Mouse (Mus musculus): Measurements from ENCODE around the gene Rps29. TPM values are rescaled to one million over a fixed set of nuclear protein-coding genes. Genes with fewer than 3 reads are reported as not detected.

The Rps29 gene
- polyA plus RNA-seq, 1 experiment from 2014 or later = 1,783 TPM

DNA sequence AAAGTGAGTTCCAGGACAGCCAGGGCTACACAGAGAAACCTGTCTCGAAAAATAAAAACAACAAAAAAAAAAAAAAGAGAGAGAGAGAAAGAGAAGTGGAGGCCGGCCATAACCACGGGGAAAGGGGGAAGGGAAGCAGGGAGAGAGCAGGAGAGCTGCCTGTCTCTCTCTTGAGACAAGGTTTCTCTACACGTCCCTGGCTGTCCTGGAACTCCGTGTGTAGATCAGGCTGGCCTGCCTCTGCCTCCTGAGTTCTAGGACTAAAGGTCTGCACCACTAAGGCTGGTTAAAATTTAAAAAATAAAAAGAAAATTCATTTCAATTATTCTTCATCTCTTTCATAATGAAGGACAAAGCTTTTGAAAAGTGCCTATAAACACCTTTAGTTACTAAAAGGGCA, 32.4 kb upstream of the Rps29 start:
- H3K4me1 ChIP-seq = peaks cover 22% of the 10 kb centered on the region
- H3K27me3 ChIP-seq = no peaks in the 10 kb centered on the region
- H3K4me2 ChIP-seq = no peak overlapping the region
- no peak overlapping the region for H3K9ac ChIP-seq
- no peak overlapping the region for H3K27ac ChIP-seq
- WGBS = 92% methylated on average over 5 of the region's 5 CpGs
- H3K4me3 ChIP-seq = no peak overlapping the region
- H3K9me3 ChIP-seq (replicated peaks) = no peaks in the 10 kb centered on the region
- peaks cover 33% of the 10 kb centered on the region for H3K36me3 ChIP-seq (ENCODE audit: poor library complexity, severe bottlenecking)
- no peak for ATAC-seq

DNA sequence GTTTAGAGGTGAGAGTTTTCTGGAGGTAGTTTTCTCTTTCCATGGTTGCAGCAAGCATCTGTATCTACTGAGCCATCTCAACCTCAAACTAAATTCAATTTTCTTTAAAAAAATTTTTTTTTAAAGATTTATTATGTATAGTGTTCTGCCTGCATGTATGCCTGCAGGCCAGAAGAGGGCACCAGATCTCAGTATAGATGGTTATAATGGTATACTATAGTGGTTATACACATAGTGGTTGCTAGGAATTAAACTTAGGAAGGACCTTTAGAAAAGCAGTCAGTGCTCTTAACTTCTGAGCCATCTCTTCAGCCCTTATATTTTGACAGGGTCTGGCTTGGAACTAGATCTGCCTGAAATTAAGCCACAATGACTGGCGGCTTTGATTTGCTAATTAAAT, 31.5 kb upstream of the Rps29 start:
- Histone ChIP-seq H3K4me2 (no peak overlapping the region), H3K4me3 (no peak overlapping the region), H3K36me3 (ENCODE audit: poor library complexity, severe bottlenecking) (peaks cover 33% of the 10 kb centered on the region), H3K9me3 (replicated peaks) (no peaks in the 10 kb centered on the region), H3K9ac (no peak overlapping the region), H3K27me3 (no peaks in the 10 kb centered on the region), H3K4me1 (peaks cover 17% of the 10 kb centered on the region), H3K27ac (no peak overlapping the region)
- 93% methylated on average over 1 of the region's 1 CpGs for WGBS
- no peak for ATAC-seq

- Histone ChIP-seq H3K9me3 (replicated peaks) (no peaks in the 10 kb centered on the region), H3K4me1 (peaks cover 18% of the 10 kb centered on the region), H3K27ac (no peak overlapping the region), H3K36me3 (ENCODE audit: poor library complexity, severe bottlenecking) (peaks cover 33% of the 10 kb centered on the region), H3K4me3 (no peak overlapping the region), H3K9ac (no peak overlapping the region), H3K4me2 (no peak overlapping the region), H3K27me3 (no peaks in the 10 kb centered on the region)
- WGBS = 96% methylated on average over 9 of the region's 9 CpGs
- ATAC-seq = no peak
Observed at GRCm38 (mm10) chr12:69190074-69190473, 31.1 kb upstream of the Rps29 start.

DNA sequence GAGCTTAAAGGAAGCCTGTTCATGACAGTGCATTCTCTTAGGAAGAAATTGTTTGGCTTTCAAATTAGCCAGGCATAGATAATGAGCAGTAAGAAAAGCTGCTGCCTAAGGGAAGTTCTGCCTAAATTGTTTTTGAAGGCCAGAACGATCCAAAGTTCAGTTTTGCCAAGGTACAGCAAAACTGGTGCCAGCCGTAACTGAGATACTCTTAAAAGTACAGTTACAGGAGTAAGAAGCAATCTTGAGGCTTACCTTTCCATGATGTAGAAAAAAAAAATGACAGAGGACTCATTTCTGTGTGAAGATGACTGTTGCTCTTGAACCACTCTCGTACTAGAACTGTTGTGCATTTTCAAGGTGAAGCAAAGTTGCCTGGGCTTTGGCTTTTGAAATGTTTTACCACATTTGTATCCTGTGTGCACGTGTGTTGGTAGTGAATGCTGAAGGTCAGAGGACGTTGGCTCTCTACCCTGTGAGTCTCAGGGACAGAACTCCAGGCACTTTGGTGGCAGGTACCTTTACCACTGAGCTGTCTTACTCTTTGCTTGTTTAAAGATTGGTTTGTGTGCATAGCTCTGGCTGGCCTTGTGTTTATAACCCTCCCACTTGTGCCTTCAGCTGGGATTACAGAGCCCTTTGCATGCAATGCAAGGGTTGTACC, 28.0 kb upstream of the Rps29 start:
- Histone ChIP-seq H3K4me3 (no peak overlapping the region), H3K27me3 (no peaks in the 10 kb centered on the region), H3K4me1 (peaks cover 32% of the 10 kb centered on the region), H3K9me3 (replicated peaks) (no peaks in the 10 kb centered on the region), H3K4me2 (peak overlapping the region; percentile 5; the same call in 1 of the 2 replicates), H3K27ac (no peak overlapping the region), H3K9ac (no peak overlapping the region), H3K36me3 (ENCODE audit: poor library complexity, severe bottlenecking) (peaks cover 35% of the 10 kb centered on the region)
- WGBS = 70% methylated on average over 5 of the region's 5 CpGs
- no peak for ATAC-seq

DNA sequence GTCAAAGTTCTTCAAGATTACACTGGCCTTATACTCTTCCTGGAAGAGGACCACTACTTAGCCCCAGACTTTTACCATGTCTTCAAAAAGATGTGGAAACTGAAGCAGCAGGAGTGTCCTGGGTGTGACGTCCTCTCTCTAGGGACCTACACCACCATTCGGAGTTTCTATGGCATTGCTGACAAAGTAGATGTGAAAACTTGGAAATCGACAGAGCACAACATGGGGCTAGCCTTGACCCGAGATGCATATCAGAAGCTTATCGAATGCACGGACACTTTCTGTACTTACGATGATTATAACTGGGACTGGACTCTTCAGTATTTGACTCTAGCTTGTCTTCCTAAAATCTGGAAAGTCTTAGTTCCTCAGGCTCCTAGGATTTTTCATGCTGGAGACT, 26.4 kb upstream of the Rps29 start:
- Histone ChIP-seq H3K36me3 (ENCODE audit: poor library complexity, severe bottlenecking) (peaks cover 39% of the 10 kb centered on the region), H3K9me3 (replicated peaks) (no peaks in the 10 kb centered on the region), H3K4me1 (peaks cover 32% of the 10 kb centered on the region), H3K9ac (peak overlapping the region; percentile 84), H3K27ac (no peak overlapping the region), H3K4me2 (peak overlapping the region; percentile 98), H3K4me3 (peak overlapping the region; percentile 89), H3K27me3 (no peaks in the 10 kb centered on the region)
- ATAC-seq = no peak
- 78% methylated on average over 7 of the region's 7 CpGs for WGBS

GRCm38 (mm10) chr12:69184342-69185295, 25.6 kb upstream of the Rps29 start:
- peak overlapping the region; percentile 98 for H3K4me2 ChIP-seq
- H3K36me3 ChIP-seq (ENCODE audit: poor library complexity, severe bottlenecking) = peaks cover 32% of the 10 kb centered on the region
- no peaks in the 10 kb centered on the region for H3K27me3 ChIP-seq
- H3K9me3 ChIP-seq (replicated peaks) = no peaks in the 10 kb centered on the region
- H3K4me1 ChIP-seq = peaks cover 32% of the 10 kb centered on the region
- peak overlapping the region; percentile 84 for H3K27ac ChIP-seq
- 3% methylated on average over 57 of the region's 86 CpGs for WGBS
- peak overlapping the region; percentile 89 for H3K4me3 ChIP-seq
- H3K9ac ChIP-seq = peak overlapping the region; percentile 84
- ATAC-seq = peak; percentile 73

GRCm38 (mm10) chr12:69183583-69184308, 24.8 kb upstream of the Rps29 start, which contains the start of the genes Rpl36al and Mgat2:
TSS of gene Rpl36al (minus strand) at chr12:69184083.
TSS of gene Mgat2 (plus strand) at chr12:69184157.
- Histone ChIP-seq H3K9me3 (replicated peaks) (no peaks in the 10 kb centered on the region), H3K4me1 (peaks cover 32% of the 10 kb centered on the region), H3K27me3 (no peaks in the 10 kb centered on the region), H3K36me3 (ENCODE audit: poor library complexity, severe bottlenecking) (peaks cover 25% of the 10 kb centered on the region), H3K27ac (peak within 1 kb of the TSS; percentile 84), H3K4me2 (peak within 1 kb of the TSS; percentile 98), H3K4me3 (peak within 1 kb of the TSS; percentile 89), H3K9ac (peak within 1 kb of the TSS; percentile 84)
- under 1% methylated on average over 82 of the region's 84 CpGs for whole genome bisulfite sequencing
- ATAC-seq = peak; percentile 100

DNA sequence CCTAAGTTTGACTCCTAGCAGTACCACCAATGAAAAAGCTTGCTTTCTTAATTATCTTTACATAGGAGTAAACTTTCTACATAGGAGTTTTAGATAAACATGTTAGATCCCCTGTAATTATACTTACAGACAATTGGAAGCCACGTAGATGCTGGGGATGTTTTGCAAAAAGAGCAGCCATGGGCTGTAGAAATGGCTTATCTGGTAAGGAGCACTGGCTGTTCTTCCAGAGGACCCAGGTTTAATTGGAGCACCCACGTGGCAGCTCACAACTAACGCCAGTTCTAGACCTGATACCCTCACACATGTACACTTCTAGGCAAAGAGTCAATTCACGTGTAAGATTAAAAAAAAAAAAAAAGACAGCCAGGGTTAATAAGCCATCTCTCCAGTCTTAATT, 22.8 kb upstream of the Rps29 start:
- no peak for ATAC-seq
- no peak overlapping the region for H3K4me2 ChIP-seq
- WGBS = 87% methylated on average over 4 of the region's 4 CpGs
- H3K4me1 ChIP-seq = peaks cover 25% of the 10 kb centered on the region
- peaks cover 15% of the 10 kb centered on the region for H3K36me3 ChIP-seq (ENCODE audit: poor library complexity, severe bottlenecking)
- H3K9me3 ChIP-seq (replicated peaks) = no peaks in the 10 kb centered on the region
- no peak overlapping the region for H3K4me3 ChIP-seq
- no peak overlapping the region for H3K9ac ChIP-seq
- H3K27ac ChIP-seq = no peak overlapping the region
- H3K27me3 ChIP-seq = no peaks in the 10 kb centered on the region

GRCm38 (mm10) chr12:69179371-69179770, 20.4 kb upstream of the Rps29 start:
- H3K27ac ChIP-seq = no peak overlapping the region
- H3K27me3 ChIP-seq = no peaks in the 10 kb centered on the region
- no peak overlapping the region for H3K4me2 ChIP-seq
- H3K9me3 ChIP-seq (replicated peaks) = no peaks in the 10 kb centered on the region
- no peak overlapping the region for H3K9ac ChIP-seq
- no peak overlapping the region for H3K4me3 ChIP-seq
- no peak for ATAC-seq
- peaks cover 9% of the 10 kb centered on the region for H3K4me1 ChIP-seq
- peaks cover 25% of the 10 kb centered on the region for H3K36me3 ChIP-seq (ENCODE audit: poor library complexity, severe bottlenecking)
- 74% methylated on average over 12 of the region's 12 CpGs for WGBS

DNA sequence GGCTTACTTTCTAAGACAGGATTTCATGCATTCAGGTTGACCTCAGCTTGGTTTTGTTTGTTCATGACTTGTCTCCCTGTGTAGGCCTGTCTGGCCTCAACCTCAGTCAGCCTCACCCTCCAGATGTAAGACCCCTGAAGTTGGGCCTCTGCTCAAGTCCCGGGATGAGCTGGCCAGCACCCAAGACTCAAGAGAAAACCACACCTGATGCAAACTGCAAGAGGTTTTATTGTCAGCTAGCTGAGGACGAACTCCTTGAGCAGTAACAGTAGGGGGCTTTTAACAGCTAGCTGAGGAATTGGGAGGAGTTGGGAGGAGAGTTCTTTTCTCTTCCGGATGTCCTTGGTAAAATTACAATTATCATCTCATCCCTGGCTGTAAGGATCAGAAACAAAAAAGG, 18.5 kb upstream of the Rps29 start:
- H3K9ac ChIP-seq = no peak overlapping the region
- H3K27me3 ChIP-seq = no peaks in the 10 kb centered on the region
- H3K4me3 ChIP-seq = no peak overlapping the region
- peaks cover 29% of the 10 kb centered on the region for H3K36me3 ChIP-seq (ENCODE audit: poor library complexity, severe bottlenecking)
- H3K27ac ChIP-seq = no peak overlapping the region
- ATAC-seq = no peak
- 77% methylated on average over 3 of the region's 3 CpGs for WGBS
- no peaks in the 10 kb centered on the region for H3K9me3 ChIP-seq (replicated peaks)
- H3K4me1 ChIP-seq = 0 out of 2 replicates have a peak, but pooled peaks cover 3% of the 10 kb centered on the region
- H3K4me2 ChIP-seq = no peak overlapping the region

- no peak for ATAC-seq
- H3K27ac ChIP-seq = no peak overlapping the region
- H3K4me2 ChIP-seq = no peak overlapping the region
- H3K4me1 ChIP-seq = no peaks in the 10 kb centered on the region
- peaks cover 19% of the 10 kb centered on the region; the same call in 1 of the 2 replicates for H3K36me3 ChIP-seq (ENCODE audit: poor library complexity, severe bottlenecking)
- no peak overlapping the region for H3K4me3 ChIP-seq
- 96% methylated on average over 3 of the region's 3 CpGs for WGBS
- H3K9me3 ChIP-seq (replicated peaks) = no peaks in the 10 kb centered on the region
- H3K9ac ChIP-seq = no peak overlapping the region
- H3K27me3 ChIP-seq = no peaks in the 10 kb centered on the region
Observed at GRCm38 (mm10) chr12:69175975-69176374, 17.0 kb upstream of the Rps29 start.

GRCm38 (mm10) chr12:69171307-69171706, 12.3 kb upstream of the Rps29 start:
- no peak for ATAC-seq
- WGBS = 92% methylated on average over 2 of the region's 2 CpGs
- H3K27me3 ChIP-seq = no peaks in the 10 kb centered on the region

More at GRCm38 (mm10) chr12:69171307-69171706, 12.3 kb upstream of the Rps29 start:
- Histone ChIP-seq H3K9ac (no peak overlapping the region), H3K36me3 (ENCODE audit: poor library complexity, severe bottlenecking) (peaks cover 13% of the 10 kb centered on the region; the same call in 1 of the 2 replicates), H3K27ac (no peak overlapping the region), H3K4me3 (no peak overlapping the region), H3K4me1 (peaks cover 15% of the 10 kb centered on the region), H3K9me3 (replicated peaks) (no peaks in the 10 kb centered on the region), H3K4me2 (no peak overlapping the region)

All from forebrain, embryonic 13.5 days (tissue).